Mouse (Mus musculus) megakaryocyte, adult 5-6 weeks (primary cell): ENCODE data around the gene Dars2. TPM values are rescaled to one million over a fixed set of nuclear protein-coding genes. Genes with fewer than 3 reads are reported as not detected.

Experiments
- ATAC-seq: 2 replicates; pipeline ENCODE4 v1.8.0; 2016; ENCODE audit warnings: mild to moderate bottlenecking, inconsistent platforms; ENCODE audit not compliant: poor library complexity, severe bottlenecking
- total RNA-seq, 2 experiments: library from RNA; stranded (forward) in 1 of 2; stranded (reverse) in 1 of 2; fragments of 153-499, 151-499 nt in 1 of 2; fragments of 221-1000, 200-1000 nt in 1 of 2; gene quantifications; 2 replicates each; pipeline versions ENCODE4 v1.2.3 to v1.2.4; 2015 to 2017

Dars2 gene
- total RNA-seq (2015) (18.3 and 20.9 TPM in 2 replicates), total RNA-seq (2017) (12.8 and 15.3 TPM in 2 replicates)

GRCm38 (mm10) chr1:161070352-161071271 lies at the start of gene Dars2, which contains the start of gene Cenpl:
TSS of gene Dars2 (minus strand) at chr1:161070658.
TSS of gene Cenpl (plus strand) at chr1:161070713.
- peak; percentile 86 for ATAC-seq

DNA sequence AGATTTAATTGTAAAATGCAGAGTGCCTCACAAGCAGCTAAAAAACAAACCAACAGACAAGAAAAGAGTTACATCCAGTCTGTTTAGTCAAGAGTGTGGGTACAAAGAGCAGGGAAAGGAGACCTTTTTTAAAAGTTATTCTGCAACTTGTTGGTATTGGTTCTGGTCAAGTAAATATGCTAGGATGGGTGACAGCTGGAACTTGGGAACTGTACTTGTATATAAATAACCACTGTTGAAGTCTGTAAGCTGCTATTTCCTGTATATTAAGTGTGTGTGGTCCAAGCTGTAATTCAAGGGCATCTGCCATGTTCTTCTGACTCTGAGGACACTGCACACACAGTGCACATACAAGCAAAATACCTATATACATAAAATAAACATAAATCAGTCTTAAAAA lies 44.1 kb upstream of the Dars2 start:
- ATAC-seq: no peak

- no peak for ATAC-seq
Measured at GRCm38 (mm10) chr1:161109216-161109615, 38.8 kb upstream of the Dars2 start.

DNA sequence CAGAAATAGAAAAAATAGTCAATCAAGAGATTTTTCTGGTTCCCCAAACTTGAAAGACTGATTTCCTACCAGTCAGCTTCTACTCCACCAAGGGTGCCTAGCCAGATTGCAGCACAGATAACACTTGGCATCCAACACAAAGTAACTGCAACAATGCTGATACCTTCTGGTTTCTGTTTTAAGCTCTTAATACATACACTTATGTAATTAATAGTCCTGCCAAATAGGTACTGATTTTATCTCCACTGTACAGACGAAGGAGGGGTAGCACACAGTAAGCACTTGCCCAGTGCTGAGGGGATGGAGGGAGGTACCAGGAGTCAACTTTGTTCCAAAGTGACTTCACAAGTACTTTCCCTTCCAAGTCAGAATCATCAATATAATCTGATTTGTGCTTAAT lies 33.4 kb upstream of the Dars2 start:
- ATAC-seq: no peak

GRCm38 (mm10) chr1:161099721-161100405 lies 29.4 kb upstream of the Dars2 start:
- ATAC-seq: no peak

DNA sequence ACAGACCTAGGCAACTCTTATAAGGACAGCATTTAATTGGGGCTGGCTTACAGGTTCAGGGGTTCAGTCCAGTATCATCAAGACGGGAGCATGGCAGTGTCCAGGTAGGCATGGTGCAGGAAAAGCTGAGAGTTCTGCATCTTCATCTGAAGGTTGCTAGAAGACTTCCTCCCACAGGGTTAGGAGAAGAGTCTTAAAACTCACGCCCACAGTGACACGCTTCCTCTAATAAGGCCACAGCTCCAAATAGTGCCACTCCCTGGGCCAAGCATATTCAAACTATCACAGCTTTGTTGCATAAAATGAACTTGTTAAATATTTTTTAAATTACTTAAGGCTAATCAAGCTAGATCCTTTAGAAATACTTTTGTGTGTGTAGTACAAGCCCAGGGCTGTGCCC lies 6.8 kb upstream of the Dars2 start:
- ATAC-seq: peak; percentile 74

DNA sequence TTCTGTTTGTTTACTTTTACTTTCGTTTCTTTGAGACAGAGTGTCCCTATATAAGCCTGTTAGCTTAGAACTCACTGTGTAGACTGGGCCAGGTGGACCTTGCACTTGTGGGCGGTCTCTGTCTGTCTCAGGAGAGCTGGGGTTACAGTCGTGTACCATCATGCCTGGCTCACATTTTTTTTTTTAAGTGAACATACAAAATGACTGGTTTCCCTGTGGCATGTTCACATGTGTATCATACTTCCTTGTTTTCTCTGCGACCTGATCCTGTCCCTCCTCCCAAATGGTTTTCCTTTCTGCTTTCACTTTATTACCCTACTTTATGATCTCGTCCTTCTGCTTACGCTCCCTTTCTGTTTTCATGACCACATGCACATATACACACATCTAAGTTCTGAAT lies 5.8 kb upstream of the Dars2 start:
- peak; percentile 33 for ATAC-seq

DNA sequence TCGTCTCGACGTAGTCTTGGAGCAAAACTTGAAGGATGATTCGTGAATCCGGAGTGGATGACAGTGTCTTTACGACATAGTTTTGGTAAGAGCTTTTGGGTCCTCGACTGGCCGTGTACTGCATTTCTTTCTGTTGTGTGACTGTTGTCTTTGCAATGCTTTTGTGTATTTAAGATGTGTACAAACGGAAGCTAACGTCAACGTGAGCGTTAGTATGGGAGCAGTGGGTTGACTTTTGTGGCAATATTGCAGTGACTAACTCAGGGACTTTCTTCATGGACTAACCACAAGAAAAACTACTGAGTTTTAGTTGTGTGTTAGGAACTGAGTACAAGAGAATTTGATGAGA lies 788 bp upstream of the Dars2 start:
- peak; percentile 17 for ATAC-seq

DNA sequence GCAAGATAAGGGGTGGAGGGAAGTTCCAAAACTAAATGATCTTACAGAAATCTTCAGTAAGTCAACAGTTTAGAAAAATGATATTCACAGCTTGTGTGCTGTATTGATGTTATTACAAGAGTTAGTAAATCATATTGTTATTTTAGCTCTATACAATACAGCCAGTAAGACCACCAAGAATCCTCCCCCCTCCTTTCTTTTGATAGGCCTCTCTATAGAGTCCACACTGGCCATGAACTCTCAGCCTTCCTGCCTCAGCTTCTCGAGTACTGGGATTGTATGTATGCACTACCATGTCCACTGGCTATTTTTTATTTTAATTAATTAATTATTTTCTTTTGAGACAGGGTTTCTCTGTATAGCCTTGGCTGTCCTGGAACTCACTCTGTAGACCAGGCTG lies 7.1 kb downstream of the Dars2 start:
- no peak for ATAC-seq

- no peak for ATAC-seq
Measured at GRCm38 (mm10) chr1:161057164-161057563, 13.3 kb downstream of the Dars2 start.

GRCm38 (mm10) chr1:161046972-161047371 lies 23.5 kb downstream of the Dars2 start:
- no peak for ATAC-seq

- no peak for ATAC-seq
Measured at GRCm38 (mm10) chr1:161041261-161042020, 29.0 kb downstream of the Dars2 start.

DNA sequence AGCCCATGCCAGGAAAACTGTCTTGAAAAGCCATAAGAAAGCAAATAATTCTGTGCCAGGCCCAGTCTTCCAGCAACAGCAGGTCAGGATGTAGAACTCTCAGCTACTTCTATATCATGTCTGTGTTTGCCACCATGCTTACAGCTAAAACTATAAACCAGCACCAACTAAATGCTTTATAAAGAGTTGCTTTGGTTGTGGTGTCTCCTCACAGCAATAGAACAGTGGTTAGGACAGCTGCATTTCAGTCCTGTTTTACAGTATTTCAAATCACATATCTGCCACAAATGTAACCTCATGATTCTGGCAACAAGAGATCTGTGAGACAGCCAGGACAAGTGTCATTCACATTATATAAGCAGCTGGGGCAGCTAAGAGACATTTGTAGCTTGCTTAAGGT lies 29.6 kb downstream of the Dars2 start:
- no peak for ATAC-seq

GRCm38 (mm10) chr1:161040426-161040770 lies 30.1 kb downstream of the Dars2 start:
- ATAC-seq: no peak

- no peak for ATAC-seq
Measured at GRCm38 (mm10) chr1:161039741-161040425, 30.6 kb downstream of the Dars2 start.

DNA sequence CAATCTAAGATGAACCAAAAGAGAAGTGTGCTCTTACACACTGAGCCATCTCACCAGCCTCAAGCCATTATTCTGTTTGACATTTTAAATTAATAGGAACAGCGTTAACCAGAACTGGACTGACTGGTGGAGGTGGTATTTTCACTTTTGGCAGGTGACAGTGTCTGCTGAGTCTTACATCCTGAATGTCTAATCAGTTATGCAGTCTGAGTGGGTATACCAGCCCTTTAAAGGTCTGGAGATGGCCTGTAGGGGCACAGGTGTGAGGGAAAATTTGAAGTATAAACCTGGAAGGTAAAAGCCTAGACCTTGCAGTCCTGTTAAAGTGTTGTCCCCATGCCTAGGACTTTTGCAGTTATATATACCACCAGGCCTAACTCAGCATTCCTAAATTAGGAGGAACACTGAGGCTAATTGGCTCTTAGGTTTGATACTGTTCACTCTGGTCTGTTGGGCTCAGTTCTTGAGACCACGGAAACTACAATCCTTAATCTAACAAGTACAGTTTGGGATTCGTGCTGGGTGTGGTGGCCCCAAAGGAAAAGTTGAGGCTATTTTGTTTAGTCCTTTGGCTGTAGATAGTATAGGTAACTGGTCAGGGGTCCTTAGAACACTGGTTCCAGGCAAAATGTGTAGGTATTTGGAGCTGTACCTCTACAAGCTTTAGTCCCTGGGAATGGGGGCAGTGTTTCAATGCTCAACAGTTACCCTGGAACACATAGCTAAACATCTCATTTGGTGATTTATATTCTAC lies 31.3 kb downstream of the Dars2 start:
- ATAC-seq: no peak

DNA sequence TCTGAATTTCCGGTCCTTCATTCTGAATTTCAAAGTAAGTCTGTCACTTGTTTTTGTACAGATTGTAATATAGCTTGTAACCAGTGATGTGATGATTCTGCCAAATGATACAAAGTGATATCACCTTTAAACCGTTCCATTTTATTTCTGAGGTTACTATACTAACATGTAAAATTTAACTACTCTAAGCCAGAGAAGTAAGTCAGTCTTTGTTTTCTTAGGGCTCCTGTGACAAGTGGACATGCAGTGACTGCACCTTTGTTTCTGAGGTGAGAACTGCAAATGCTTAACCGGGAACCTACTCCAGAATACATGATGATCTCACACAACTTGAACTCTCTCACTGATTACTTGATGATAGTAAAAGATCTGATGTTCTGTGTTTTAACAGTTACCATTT lies 32.5 kb downstream of the Dars2 start:
- ATAC-seq: no peak

DNA sequence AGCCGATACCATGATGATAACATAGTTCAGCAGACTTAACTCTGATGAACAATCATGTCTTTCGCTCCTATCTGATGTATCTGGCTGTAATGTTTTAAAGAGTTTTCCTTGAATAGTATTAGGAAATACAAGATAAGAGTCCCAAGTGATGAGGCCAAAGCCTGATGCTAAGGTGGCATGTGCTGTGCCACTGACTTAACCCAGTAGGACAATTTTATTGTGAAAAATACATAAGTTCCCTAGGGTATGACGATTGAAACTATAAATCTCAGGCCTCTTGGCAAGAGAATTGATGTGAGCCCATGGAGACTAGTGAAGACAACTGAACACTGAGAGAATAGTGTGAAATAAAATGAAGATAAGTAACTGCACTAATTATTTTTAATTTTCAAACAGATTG lies 32.9 kb downstream of the Dars2 start:
- ATAC-seq: no peak

- no peak for ATAC-seq
Measured at GRCm38 (mm10) chr1:161037026-161037425, 33.4 kb downstream of the Dars2 start.

- ATAC-seq: no peak
Measured at GRCm38 (mm10) chr1:161036411-161036841, 34.0 kb downstream of the Dars2 start.
